Mouse (Mus musculus) MEL (cell line): ENCODE data around the gene Ankrd28. TPM values are rescaled to one million over a fixed set of nuclear protein-coding genes. Genes with fewer than 3 reads are reported as not detected.
A peak's percentile ranks its signal among the peaks of the same experiment; 100 is the strongest.

Experiments used
- DNase-seq: peaks from one replicate; pipeline ENCODE4 v3.0.0; 2011; ENCODE audit warnings: low read depth, low spot score
- H3K27ac ChIP-seq: 2 replicates; pipeline ENCODE4 v1.5.1; 2012; ENCODE audit warnings: low read depth, mild to moderate bottlenecking, control low read depth, low read length, moderate library complexity; ENCODE audit not compliant: control insufficient read depth
- H3K27me3 ChIP-seq, 2 experiments: fragments of 150-350 bp in 1 of 2; sonication (generic) in 1 of 2; 2 replicates each; pipeline ENCODE4 v1.6.1; 2012; ENCODE audit warnings: low read length in 2 of 2, mild to moderate bottlenecking in 2 of 2, improper control_type of control experiment in 1 of 2, moderate library complexity in 1 of 2; ENCODE audit not compliant: insufficient read depth in 2 of 2, control insufficient read depth in 1 of 2
- H3K36me3 ChIP-seq, 2 experiments: 2 replicates each; pipeline ENCODE4 v1.6.1; 2012 to 2014; ENCODE audit warnings: low read length in 2 of 2, improper control_type of control experiment in 1 of 2, inconsistent platforms in 1 of 2, mild to moderate bottlenecking in 1 of 2; ENCODE audit not compliant: insufficient read depth in 2 of 2, control insufficient read depth in 1 of 2
- H3K4me1 ChIP-seq, 2 experiments: fragments of 150-350 bp in 1 of 2; sonication (generic) in 1 of 2; 2 replicates each; pipeline ENCODE4 v1.6.1; 2012; ENCODE audit warnings: low read length in 2 of 2, improper control_type of control experiment in 1 of 2, mild to moderate bottlenecking in 1 of 2; ENCODE audit not compliant: insufficient read depth in 2 of 2, control insufficient read depth in 1 of 2
- H3K4me3 ChIP-seq, 2 experiments: fragments of 150-350 bp in 1 of 2; sonication (generic) in 1 of 2; 2 replicates each; pipeline ENCODE4 v1.5.1; 2012; ENCODE audit warnings: low read depth in 2 of 2, low read length in 2 of 2, mild to moderate bottlenecking in 2 of 2, moderate library complexity in 2 of 2, control low read depth in 1 of 2, improper control_type of control experiment in 1 of 2; ENCODE audit not compliant: control insufficient read depth in 1 of 2, insufficient read depth in 1 of 2
- H3K79me2 ChIP-seq: 2 replicates; pipeline ENCODE4 v1.6.1; 2012; ENCODE audit warnings: mild to moderate bottlenecking, low read length, moderate library complexity; ENCODE audit not compliant: control insufficient read depth, poor library complexity, insufficient read depth
- H3K9ac ChIP-seq: 2 replicates; pipeline ENCODE4 v1.6.1; 2012; ENCODE audit warnings: low read depth, mild to moderate bottlenecking, control low read depth, low read length, moderate library complexity; ENCODE audit not compliant: control insufficient read depth, poor library complexity, severe bottlenecking
- H3K9me3 ChIP-seq: fragments of 150-350 bp; sonication (generic); replicated peaks from 2 replicates; pipeline ENCODE4 v1.6.1; 2012; ENCODE audit warnings: mild to moderate bottlenecking, low read length, improper control_type of control experiment, moderate library complexity; ENCODE audit not compliant: insufficient read depth
- BHLHE40 ChIP-seq: IDR thresholded peaks from 2 replicates; pipeline ENCODE4 v1.6.1; 2012; ENCODE audit warnings: low read depth, mild to moderate bottlenecking, inconsistent platforms, low read length, improper control_type of control experiment, borderline replicate concordance
- CHD1 ChIP-seq: IDR thresholded peaks from 2 replicates; pipeline ENCODE4 v1.6.1; 2012; ENCODE audit warnings: low read depth, mild to moderate bottlenecking, inconsistent platforms, low read length, improper control_type of control experiment
- ELF1 ChIP-seq: IDR thresholded peaks from 2 replicates; pipeline ENCODE4 v1.6.1; 2014; ENCODE audit warnings: low read depth, mild to moderate bottlenecking, inconsistent platforms, low read length, improper control_type of control experiment, moderate library complexity
- EP300 ChIP-seq, 2 experiments: IDR thresholded peaks; 2 replicates each; pipeline ENCODE4 v1.6.1; 2011; ENCODE audit warnings: improper control_type of control experiment in 2 of 2, low read length in 2 of 2, low read depth in 1 of 2, mild to moderate bottlenecking in 1 of 2
- ETS1 ChIP-seq: IDR thresholded peaks from 2 replicates; pipeline ENCODE4 v1.6.1; 2012; ENCODE audit warnings: low read depth, mild to moderate bottlenecking, inconsistent platforms, low read length, improper control_type of control experiment, moderate library complexity
- GABPA ChIP-seq: IDR thresholded peaks from 2 replicates; pipeline ENCODE4 v1.6.1; 2012; ENCODE audit warnings: low read depth, mild to moderate bottlenecking, inconsistent platforms, low read length, improper control_type of control experiment, moderate library complexity
- HCFC1 ChIP-seq: IDR thresholded peaks from 2 replicates; pipeline ENCODE4 v1.6.1; 2012; ENCODE audit warnings: low read depth, mild to moderate bottlenecking, inconsistent platforms, low read length, improper control_type of control experiment, moderate library complexity
- JUND ChIP-seq: IDR thresholded peaks from 2 replicates; pipeline ENCODE4 v1.6.1; 2011; ENCODE audit warnings: low read depth, mild to moderate bottlenecking, improper control_type of control experiment, low read length
- MAFK ChIP-seq: IDR thresholded peaks from 2 replicates; pipeline ENCODE4 v1.6.1; 2011; ENCODE audit warnings: low read depth, mild to moderate bottlenecking, low read length, improper control_type of control experiment, borderline replicate concordance
- MAX ChIP-seq: IDR thresholded peaks from 2 replicates; pipeline ENCODE4 v1.6.1; 2011; ENCODE audit warnings: low read length, improper control_type of control experiment
- MAZ ChIP-seq: IDR thresholded peaks from 2 replicates; pipeline ENCODE4 v1.6.1; 2012; ENCODE audit warnings: low read depth, mild to moderate bottlenecking, inconsistent platforms, low read length, improper control_type of control experiment
- MXI1 ChIP-seq: IDR thresholded peaks from 2 replicates; pipeline ENCODE4 v1.6.1; 2011; ENCODE audit warnings: mild to moderate bottlenecking, low read depth, low read length, improper control_type of control experiment
- MYC ChIP-seq: IDR thresholded peaks from 2 replicates; pipeline ENCODE4 v1.6.1; 2011; ENCODE audit warnings: low read depth, mild to moderate bottlenecking, low read length, improper control_type of control experiment, moderate library complexity
- NELFE ChIP-seq: IDR thresholded peaks from 2 replicates; pipeline ENCODE4 v1.6.1; 2011; ENCODE audit warnings: low read depth, low read length, improper control_type of control experiment
- POLR2A ChIP-seq, 2 experiments: IDR thresholded peaks; 2 replicates each; pipeline ENCODE4 v1.6.1; 2011 to 2012; ENCODE audit warnings: low read length in 2 of 2, mild to moderate bottlenecking in 2 of 2, control low read depth in 1 of 2, improper control_type of control experiment in 1 of 2, low read depth in 1 of 2, moderate library complexity in 1 of 2; ENCODE audit not compliant: control insufficient read depth in 1 of 2, insufficient read depth in 1 of 2, poor library complexity in 1 of 2
- POLR2AphosphoS2 ChIP-seq: IDR thresholded peaks from 2 replicates; pipeline ENCODE4 v1.6.1; 2011; ENCODE audit warnings: low read length, improper control_type of control experiment
- SIN3A ChIP-seq: IDR thresholded peaks from 2 replicates; pipeline ENCODE4 v1.6.1; 2012; ENCODE audit warnings: low read length, improper control_type of control experiment, inconsistent platforms
- SMC3 ChIP-seq: IDR thresholded peaks from 2 replicates; pipeline ENCODE4 v1.6.1; 2011; ENCODE audit warnings: low read depth, low read length, improper control_type of control experiment
- TAL1 ChIP-seq: IDR thresholded peaks from 2 replicates; pipeline ENCODE4 v1.6.1; 2012; ENCODE audit warnings: mild to moderate bottlenecking, inconsistent platforms, low read length, moderate library complexity, mixed read lengths
- TBP ChIP-seq: IDR thresholded peaks from 2 replicates; pipeline ENCODE4 v1.8.0; 2011; ENCODE audit warnings: low read depth, low read length, improper control_type of control experiment
- UBTF ChIP-seq: IDR thresholded peaks from 2 replicates; pipeline ENCODE4 v1.6.1; 2012; ENCODE audit warnings: low read depth, mild to moderate bottlenecking, inconsistent platforms, low read length, improper control_type of control experiment, moderate library complexity, borderline replicate concordance; ENCODE audit not compliant: insufficient read depth
- USF1 ChIP-seq: IDR thresholded peaks from 2 replicates; pipeline ENCODE4 v1.6.1; 2014; ENCODE audit warnings: low read depth, mild to moderate bottlenecking, inconsistent platforms, low read length, improper control_type of control experiment, moderate library complexity
- ZMIZ1 ChIP-seq: IDR thresholded peaks from 2 replicates; pipeline ENCODE4 v1.6.1; 2012; ENCODE audit warnings: low read depth, mild to moderate bottlenecking, inconsistent platforms, low read length, improper control_type of control experiment, moderate library complexity
- ZNF384 ChIP-seq: IDR thresholded peaks from 2 replicates; pipeline ENCODE4 v1.6.1; 2012; ENCODE audit warnings: low read depth, mild to moderate bottlenecking, inconsistent platforms, low read length, improper control_type of control experiment
- polyA plus RNA-seq, 2 experiments: library from polyadenylated mRNA; stranded (reverse) in 1 of 2; unstranded in 1 of 2; fragments of >175 nt in 1 of 2; fragments of >200 nt in 1 of 2; gene quantifications; 2 replicates each; pipeline versions ENCODE4 v1.2.1 to v1.2.4; 2012; ENCODE audit warnings: low replicate concordance in 2 of 2, low read depth in 1 of 2; ENCODE audit not compliant: insufficient read length in 2 of 2, insufficient read depth in 1 of 2, missing spikeins in 1 of 2
- total RNA-seq: library from RNA; depleted of rRNA; stranded (reverse); fragments of 300-350 nt; gene quantifications from 2 replicates; pipeline ENCODE4 v1.2.3, GENCODE M21; 2012; rRNA removed

Ankrd28 gene
- total RNA-seq: 32.5 and 33.2 TPM in 2 replicates
- polyA plus RNA-seq: 10 to 100 TPM; 38.8 to 41.2 TPM

DNA sequence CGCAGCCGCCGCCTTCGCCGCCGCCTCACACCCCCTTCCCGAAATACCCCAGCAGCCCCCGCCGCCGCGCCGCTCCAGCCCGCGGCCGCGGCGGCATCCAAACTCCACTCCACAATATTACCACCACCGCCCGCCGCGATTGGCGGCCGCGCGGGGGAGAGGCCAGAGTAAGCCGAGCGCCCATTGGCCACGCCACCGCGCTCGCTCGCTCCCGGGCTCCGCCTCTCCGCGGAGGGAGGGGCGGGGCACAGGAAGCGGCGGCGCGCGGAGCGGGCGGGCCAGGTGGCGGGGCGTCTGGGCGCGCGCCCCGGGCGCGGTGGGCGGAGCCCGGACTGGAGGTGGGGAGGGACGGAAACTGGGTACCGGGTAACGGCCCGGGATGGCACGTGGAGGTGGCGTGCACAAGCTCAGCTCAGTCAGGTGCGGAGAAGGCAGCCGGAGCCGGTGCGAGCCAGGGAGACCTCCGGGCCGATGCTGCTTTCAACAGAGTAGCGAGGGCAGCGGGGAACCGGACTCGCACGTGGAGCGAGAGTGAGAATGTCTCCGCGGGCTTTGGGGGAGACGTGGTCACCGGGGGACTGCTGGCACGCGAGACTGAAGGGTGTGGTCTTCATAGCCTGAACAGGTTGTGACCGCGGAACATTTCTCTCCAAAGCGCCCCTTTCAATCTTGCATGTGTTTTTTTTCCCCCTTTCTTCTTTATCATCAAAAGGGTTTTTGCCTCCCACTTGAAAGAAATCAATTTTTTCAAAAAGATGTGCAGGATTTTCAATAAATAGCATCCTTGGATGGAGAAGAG, at the start of gene Ankrd28:
TSS of gene Ankrd28 (minus strand) at position 81 of the 799 bp plus-strand sequence.
- Histone ChIP-seq H3K4me3 (peak within 1 kb of the TSS; percentile 71 to 88), H3K4me1 (peaks cover 8 to 15% of the 10 kb centered on the region in 2 experiments), H3K27ac (peak within 1 kb of the TSS; percentile 76), H3K27me3 (no peaks in the 10 kb centered on the region), H3K9ac (peak within 1 kb of the TSS; percentile 96), H3K9me3 (no peaks in the 10 kb centered on the region), H3K79me2 (peaks cover 25% of the 10 kb centered on the region), H3K36me3 (peaks cover 0 to 22% of the 10 kb centered on the region in 2 experiments; a peak in 2 of 4 replicates)
- TF ChIP-seq TBP: no peak
- TF ChIP-seq ETS1: peak; percentile 2; the same call in 1 of the 2 replicates
- peak; percentile 98 for TF ChIP-seq MYC
- no peak for TF ChIP-seq UBTF
- peak; percentile 98 for TF ChIP-seq MXI1
- TF ChIP-seq POLR2A (IDR thresholded peaks at IDR 0.05; ENCODE audit: control insufficient read depth in 1 of 2, insufficient read depth in 1 of 2, low read depth in 1 of 2, low read length in 2 of 2, poor library complexity in 1 of 2): peak; percentile 84 to 93
- TF ChIP-seq POLR2AphosphoS2: peak; percentile 63
- TF ChIP-seq ZMIZ1: peak; percentile 78; the same call in 1 of the 2 replicates
- TF ChIP-seq USF1: peak; percentile 14; the same call in 1 of the 2 replicates
- TF ChIP-seq ZNF384: no peak
- peak; percentile 87 for TF ChIP-seq BHLHE40
- no peak for TF ChIP-seq JUND
- TF ChIP-seq SIN3A: peak; percentile 93
- TF ChIP-seq ELF1: no peak
- no peak for TF ChIP-seq TAL1
- TF ChIP-seq MAX: peak; percentile 97
- peak; percentile 79 for TF ChIP-seq NELFE
- TF ChIP-seq HCFC1: peak; percentile 70
- TF ChIP-seq GABPA: no peak
- peak; percentile 57; the same call in 1 of the 2 replicates for TF ChIP-seq MAZ
- TF ChIP-seq CHD1: no peak
- no peak for TF ChIP-seq SMC3
- TF ChIP-seq EP300 (IDR thresholded peaks at IDR 0.05; ENCODE audit: low read depth in 1 of 2, low read length in 2 of 2): 0 out of 4 replicates have a peak, but pooled peaks of 1 of the 2 experiments have one; percentile 18
- no peak for TF ChIP-seq MAFK
- peak; percentile 93 for DNase-seq
